Mouse (Mus musculus) liver, embryonic 11.5 days (tissue): ENCODE measurements around the gene C1qtnf9. TPM values are rescaled to one million over a fixed set of nuclear protein-coding genes. Genes with fewer than 3 reads are reported as not detected.
A peak's percentile ranks its signal among the peaks of the same experiment; 100 is the strongest.

Experiments
- ATAC-seq: fragments of 200-750 bp; cut with Nextera tagmentation; replicated peaks from 2 replicates; pipeline ENCODE4 v1.8.0; 2017; ENCODE audit warnings: moderate number of reproducible peaks, mild to moderate bottlenecking, moderate TSS enrichment, moderate library complexity; ENCODE audit not compliant: low FRiP score
- DNase-seq: peaks from one replicate; pipeline ENCODE4 v3.0.0-alpha.2; 2017; ENCODE audit warnings: low spot score
- H3K27ac ChIP-seq: fragments of 300-500 bp; sonication (generic); 2 replicates; pipeline ENCODE4 v1.5.1; 2014; ENCODE audit warnings: mild to moderate bottlenecking, low read depth, low read length, control low read depth
- H3K27me3 ChIP-seq: fragments of 300-500 bp; sonication (generic); replicated peaks from 2 replicates; pipeline ENCODE4 v1.6.1; 2014; ENCODE audit warnings: low read length, mixed read lengths; ENCODE audit not compliant: control insufficient read depth, insufficient read depth
- H3K36me3 ChIP-seq: fragments of 300-500 bp; sonication (generic); 2 replicates; pipeline ENCODE4 v1.6.1; 2014; ENCODE audit warnings: mild to moderate bottlenecking, low read length, moderate library complexity, mixed read lengths; ENCODE audit not compliant: control insufficient read depth, insufficient read depth
- H3K4me1 ChIP-seq: fragments of 300-500 bp; sonication (generic); replicated peaks from 2 replicates; pipeline ENCODE4 v1.6.1; 2014; ENCODE audit warnings: low read length, mixed read lengths; ENCODE audit not compliant: control insufficient read depth, insufficient read depth
- H3K4me2 ChIP-seq: fragments of 300-500 bp; sonication (generic); 2 replicates; pipeline ENCODE4 v1.6.1; 2014; ENCODE audit warnings: mild to moderate bottlenecking, control low read depth, moderate library complexity
- H3K4me3 ChIP-seq: fragments of 300-500 bp; sonication (generic); 2 replicates; pipeline ENCODE4 v1.5.1; 2014; ENCODE audit warnings: low read depth, low read length, control low read depth
- H3K9ac ChIP-seq: fragments of 300-500 bp; sonication (generic); 2 replicates; pipeline ENCODE4 v1.6.1; 2014; ENCODE audit warnings: low read depth, low read length, control low read depth
- H3K9me3 ChIP-seq: fragments of 300-500 bp; sonication (generic); 2 replicates; pipeline ENCODE4 v1.6.1; 2016; ENCODE audit warnings: low read length, inconsistent platforms, mixed read lengths; ENCODE audit not compliant: control insufficient read depth
- WGBS: fragments of 180-500 bp; shearing (Covaris S2); extraction: QIAGEN DNeasy Blood & Tissue Kit; methylation state at CpG from one replicate; pipeline ENCODE4 v1.1.7; 2014; 5-methylcytosine and 5-hydroxymethylcytosine counted together
- polyA plus RNA-seq: library from polyadenylated mRNA; unstranded; fragments of >200 nt; fragmentation: Nextera tagmentation; extraction: Ambion mirVana; gene quantifications from 2 replicates; pipeline ENCODE4 v1.2.1, GENCODE M21; 2014

C1qtnf9 gene
- 0.09 and 0.19 TPM in 2 replicates for polyA plus RNA-seq

DNA sequence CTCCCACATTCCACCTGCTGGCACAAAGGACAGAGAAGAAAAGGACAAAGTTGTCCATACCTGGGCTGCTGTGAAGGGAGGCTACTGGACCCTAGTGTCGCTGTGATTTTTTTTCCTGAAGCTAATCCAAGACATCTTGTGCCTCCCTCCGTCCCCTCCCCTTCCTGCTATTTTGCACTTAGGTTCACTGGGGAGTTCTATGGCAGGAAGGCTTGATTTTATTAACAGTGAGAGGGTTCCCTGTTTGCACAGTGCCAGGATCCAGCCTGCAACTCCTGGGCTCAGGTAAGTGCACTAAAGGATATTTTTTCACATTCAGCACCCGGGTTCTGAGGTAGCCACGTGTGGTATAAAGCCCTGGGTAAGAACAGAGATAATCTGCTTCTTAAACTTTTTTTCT is at the start of gene C1qtnf9:
Gene C1qtnf9, plus strand, starts transcription at position 251 of the 400 bp plus-strand sequence.
- H3K36me3 ChIP-seq, result no peaks in the 10 kb centered on the region
- H3K27me3 ChIP-seq, result no peaks in the 10 kb centered on the region
- DNase-seq, result no peak
- H3K27ac ChIP-seq, result no peak within 1 kb of the TSS
- H3K4me3 ChIP-seq, result no peak within 1 kb of the TSS
- H3K4me1 ChIP-seq, result peaks cover 3% of the 10 kb centered on the region; the same call in 1 of the 2 replicates
- H3K4me2 ChIP-seq, result no peak within 1 kb of the TSS
- WGBS, result 76% methylated on average over 4 of the region's 4 CpGs
- ATAC-seq, result no peak
- no peak within 1 kb of the TSS for H3K9ac ChIP-seq
- no peaks in the 10 kb centered on the region for H3K9me3 ChIP-seq

GRCm38 (mm10) chr14:60721304-60721703 is 46.6 kb upstream of the C1qtnf9 start:
- DNase-seq, result no peak
- Histone ChIP-seq H3K27ac (no peak overlapping the region), H3K36me3 (no peaks in the 10 kb centered on the region), H3K9me3 (no peaks in the 10 kb centered on the region), H3K4me1 (no peaks in the 10 kb centered on the region; the same call in 1 of the 2 replicates), H3K4me2 (no peak overlapping the region), H3K4me3 (no peak overlapping the region), H3K27me3 (no peaks in the 10 kb centered on the region), H3K9ac (no peak overlapping the region)
- ATAC-seq, result no peak
- WGBS, result 54% methylated on average over 8 of the region's 8 CpGs

- no peak for ATAC-seq
Observed at GRCm38 (mm10) chr14:60721938-60722337, 46.0 kb upstream of the C1qtnf9 start.

DNA sequence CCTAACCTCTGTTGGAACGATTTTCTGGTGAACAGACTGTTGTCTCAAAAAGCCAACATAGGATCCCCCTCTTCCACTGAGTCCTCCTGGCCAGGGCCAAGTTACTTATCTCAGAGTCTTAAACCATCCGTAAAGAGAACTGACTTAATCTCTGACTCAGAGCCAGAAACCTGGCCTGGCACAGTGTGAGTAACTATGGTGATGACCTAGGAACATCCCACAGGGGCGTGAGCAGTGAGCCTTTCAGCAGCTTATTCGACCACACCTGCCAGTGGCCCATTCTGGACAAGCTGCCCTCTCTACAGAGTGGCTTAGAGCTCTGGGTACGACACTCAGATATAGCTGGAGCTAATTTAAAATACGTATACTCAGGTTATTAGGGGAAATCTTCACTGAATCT is 41.8 kb upstream of the C1qtnf9 start:
- no peaks in the 10 kb centered on the region for H3K9me3 ChIP-seq
- 0 out of 2 replicates have a peak, but pooled peaks cover 3% of the 10 kb centered on the region for H3K4me1 ChIP-seq
- H3K36me3 ChIP-seq, result 0 out of 2 replicates have a peak, but pooled peaks cover 3% of the 10 kb centered on the region
- H3K4me3 ChIP-seq, result no peak overlapping the region
- no peak overlapping the region for H3K4me2 ChIP-seq
- ATAC-seq, result no peak
- 61% methylated on average over 6 of the region's 6 CpGs for WGBS
- no peaks in the 10 kb centered on the region for H3K27me3 ChIP-seq
- no peak overlapping the region for H3K9ac ChIP-seq
- no peak for DNase-seq
- no peak overlapping the region for H3K27ac ChIP-seq

More at GRCm38 (mm10) chr14:60721938-60722337, 46.0 kb upstream of the C1qtnf9 start:
- H3K36me3 ChIP-seq, result no peaks in the 10 kb centered on the region
- no peaks in the 10 kb centered on the region; the same call in 1 of the 2 replicates for H3K4me1 ChIP-seq
- 50% methylated on average over 3 of the region's 3 CpGs for WGBS
- no peak overlapping the region for H3K9ac ChIP-seq
- no peaks in the 10 kb centered on the region for H3K9me3 ChIP-seq
- DNase-seq, result no peak
- no peak overlapping the region for H3K4me2 ChIP-seq
- no peak overlapping the region for H3K27ac ChIP-seq
- no peak overlapping the region for H3K4me3 ChIP-seq
- no peaks in the 10 kb centered on the region for H3K27me3 ChIP-seq

DNA sequence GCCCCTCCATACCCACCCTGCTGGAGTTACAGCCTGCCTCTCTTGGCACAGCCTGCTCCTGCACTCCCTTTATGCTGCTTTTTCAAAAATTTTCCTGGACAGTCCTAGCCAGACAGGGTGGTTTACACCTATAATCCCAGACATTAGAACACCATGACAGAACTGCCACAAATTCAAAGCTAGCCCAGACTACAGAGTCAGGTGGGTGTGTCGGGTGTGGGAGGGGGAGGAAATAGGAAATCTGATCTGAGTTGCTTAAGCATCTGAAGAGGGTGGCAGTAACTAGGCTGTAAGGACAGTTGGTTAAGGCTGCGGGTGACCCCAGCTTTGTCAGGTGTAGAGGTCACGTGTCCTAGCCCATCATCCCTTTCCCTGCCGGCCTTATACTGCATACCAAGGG is 40.8 kb upstream of the C1qtnf9 start:
- H3K9ac ChIP-seq, result no peak overlapping the region
- H3K9me3 ChIP-seq, result no peaks in the 10 kb centered on the region
- 46% methylated on average over 4 of the region's 4 CpGs for WGBS
- DNase-seq, result no peak
- ATAC-seq, result no peak
- no peaks in the 10 kb centered on the region for H3K27me3 ChIP-seq
- 0 out of 2 replicates have a peak, but pooled peaks cover 3% of the 10 kb centered on the region for H3K36me3 ChIP-seq
- H3K4me2 ChIP-seq, result no peak overlapping the region
- no peak overlapping the region for H3K27ac ChIP-seq
- 0 out of 2 replicates have a peak, but pooled peaks cover 5% of the 10 kb centered on the region for H3K4me1 ChIP-seq
- no peak overlapping the region for H3K4me3 ChIP-seq

GRCm38 (mm10) chr14:60732081-60732480 is 35.9 kb upstream of the C1qtnf9 start:
- H3K27ac ChIP-seq, result no peak overlapping the region
- no peaks in the 10 kb centered on the region for H3K27me3 ChIP-seq
- no peaks in the 10 kb centered on the region for H3K9me3 ChIP-seq
- no peak for ATAC-seq
- no peak overlapping the region for H3K4me2 ChIP-seq
- WGBS, result 52% methylated on average over 6 of the region's 6 CpGs
- DNase-seq, result no peak
- peaks cover 31% of the 10 kb centered on the region for H3K4me1 ChIP-seq
- no peak overlapping the region for H3K4me3 ChIP-seq
- 0 out of 2 replicates have a peak, but pooled peaks cover 3% of the 10 kb centered on the region for H3K36me3 ChIP-seq
- H3K9ac ChIP-seq, result no peak overlapping the region

DNA sequence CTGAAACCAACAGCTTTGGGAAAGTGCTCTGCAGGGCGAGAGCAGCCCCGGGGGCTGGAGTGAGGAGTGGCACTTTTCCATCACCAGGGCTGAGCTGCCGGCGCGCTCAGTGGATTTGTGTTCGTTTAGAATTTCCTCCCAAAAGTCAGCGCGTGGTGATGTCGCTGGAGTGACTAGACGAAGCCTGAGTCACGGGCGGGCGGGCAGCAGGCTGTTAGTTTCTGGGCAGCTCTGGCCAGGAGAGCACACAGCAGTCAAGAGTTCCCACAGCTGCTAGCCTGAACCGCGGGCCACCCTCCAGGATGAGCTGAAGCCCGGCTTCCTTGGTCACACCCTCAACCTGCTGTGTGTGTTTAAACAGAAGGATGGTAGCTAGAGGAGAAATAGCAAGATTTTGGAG is 35.1 kb upstream of the C1qtnf9 start:
- no peaks in the 10 kb centered on the region for H3K9me3 ChIP-seq
- H3K27me3 ChIP-seq, result no peaks in the 10 kb centered on the region
- 0 out of 2 replicates have a peak, but pooled peaks cover 3% of the 10 kb centered on the region for H3K36me3 ChIP-seq
- H3K9ac ChIP-seq, result peak overlapping the region; percentile 59; the same call in 1 of the 2 replicates
- no peak for ATAC-seq
- H3K4me1 ChIP-seq, result peaks cover 33% of the 10 kb centered on the region
- H3K27ac ChIP-seq, result peak overlapping the region; percentile 38; the same call in 1 of the 2 replicates
- H3K4me2 ChIP-seq, result peak overlapping the region; percentile 47
- no peak for DNase-seq
- no peak overlapping the region for H3K4me3 ChIP-seq
- 11% methylated on average over 16 of the region's 16 CpGs for WGBS

DNA sequence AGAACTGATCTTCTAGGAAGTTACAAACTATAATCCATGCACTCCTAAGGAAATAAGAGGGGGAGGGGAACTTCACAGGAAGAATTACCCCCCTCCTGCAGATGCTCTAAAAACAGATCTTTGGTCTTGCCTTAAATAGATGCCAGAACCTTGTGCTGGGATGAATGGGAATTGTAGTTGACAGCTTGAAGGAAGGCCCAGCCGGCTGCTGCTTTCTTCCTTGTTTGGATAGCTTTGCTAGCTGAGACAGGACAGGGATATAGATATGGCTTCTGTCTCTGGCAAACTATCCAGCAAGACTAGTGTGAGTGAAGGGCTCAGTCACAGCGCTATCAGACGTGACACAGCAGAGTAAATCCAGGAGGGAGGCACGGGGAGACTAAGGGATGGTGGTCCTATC is 34.2 kb upstream of the C1qtnf9 start:
- Histone ChIP-seq H3K9me3 (no peaks in the 10 kb centered on the region), H3K9ac (no peak overlapping the region; the same call in 1 of the 2 replicates), H3K4me1 (peaks cover 36% of the 10 kb centered on the region), H3K27ac (peak overlapping the region; percentile 43; the same call in 1 of the 2 replicates), H3K4me2 (peak overlapping the region; percentile 33), H3K4me3 (peak overlapping the region; percentile 23; the same call in 1 of the 2 replicates), H3K27me3 (no peaks in the 10 kb centered on the region), H3K36me3 (0 out of 2 replicates have a peak, but pooled peaks cover 3% of the 10 kb centered on the region)
- DNase-seq (no peak), ATAC-seq (no peak)
- 37% methylated on average over 4 of the region's 4 CpGs for WGBS

GRCm38 (mm10) chr14:60735206-60735605 is 32.7 kb upstream of the C1qtnf9 start:
- H3K9me3 ChIP-seq, result no peaks in the 10 kb centered on the region
- H3K9ac ChIP-seq, result no peak overlapping the region
- ATAC-seq, result no peak
- H3K4me1 ChIP-seq, result peaks cover 39% of the 10 kb centered on the region
- no peak overlapping the region for H3K4me3 ChIP-seq
- no peak for DNase-seq
- H3K36me3 ChIP-seq, result no peaks in the 10 kb centered on the region
- WGBS, result 69% methylated on average over 5 of the region's 5 CpGs
- peak overlapping the region; percentile 12; the same call in 1 of the 2 replicates for H3K4me2 ChIP-seq
- no peaks in the 10 kb centered on the region for H3K27me3 ChIP-seq
- H3K27ac ChIP-seq, result peak overlapping the region; percentile 4; the same call in 1 of the 2 replicates
